Mouse (Mus musculus) left cerebral cortex, postnatal 25 days (tissue): ENCODE measurements at regions not wholly inside any gene's neighbourhood (a gene's known extent, or its start where the extent isn't known, plus 50 kb on each side); places are given as distances from the start of the nearest gene placed in this dataset.

Experiments used
- DNase-seq, 2 experiments: peaks; one replicate each; pipeline ENCODE4 v3.0.0; 2022; ENCODE audit warnings: low spot score in 2 of 2, mixed read lengths in 1 of 2
- intact Hi-C: fragments of 180-260 bp; cut with DNase I; formaldehyde crosslinking; loops from one replicate; pipeline ENCODE4 v1.15.1; 2025

- intact Hi-C loops = no loop called here
- DNase-seq = no peak
Observed at GRCm38 (mm10) chr10:66896698-66897622, 199.0 kb upstream of the Jmjd1c start.

- intact Hi-C loops = loop anchor here (10.0 kb wide), 1 partner anchor 355 kb away; no protein-coding TSS in a partner anchor
- DNase-seq = no peak
Observed at GRCm38 (mm10) chr10:66899724-66900123, 196.2 kb upstream of the Jmjd1c start.

- DNase-seq = no peak
- intact Hi-C loops = loop anchor here (10.0 kb wide), 1 partner anchor 354 kb away; no protein-coding TSS in a partner anchor
Observed at GRCm38 (mm10) chr10:66900781-66901180, 195.1 kb upstream of the Jmjd1c start.

GRCm38 (mm10) chr10:66901873-66902272 lies 194.1 kb upstream of the Jmjd1c start:
- intact Hi-C loops = loop anchor here (10.0 kb wide), 1 partner anchor 353 kb away; no protein-coding TSS in a partner anchor
- DNase-seq = no peak

- intact Hi-C loops = loop anchor here (5.0 to 10.0 kb wide), 2 partner anchors 52 to 350 kb away; no protein-coding TSS in a partner anchor
- peak in 1 of 2 experiments; percentile 75 for DNase-seq
Observed at GRCm38 (mm10) chr10:66904552-66905367, 191.2 kb upstream of the Jmjd1c start.

- intact Hi-C loops = loop anchor here (2.0 to 10.0 kb wide), 5 partner anchors 56 to 403 kb away; partner anchors contain the start of genes Jmjd1c and Reep3
Observed at GRCm38 (mm10) chr10:66907842-66908241, 188.1 kb upstream of the Jmjd1c start.

GRCm38 (mm10) chr10:66909204-66909889 lies 186.6 kb upstream of the Jmjd1c start:
- DNase-seq = peak; percentile 50 to 61
- intact Hi-C loops = loop anchor here (2.0 to 10.0 kb wide), 5 partner anchors 57 to 401 kb away; partner anchors contain the start of genes Jmjd1c and Reep3

More at GRCm38 (mm10) chr10:66907842-66908241, 188.1 kb upstream of the Jmjd1c start:
- no peak for DNase-seq

- no peak for DNase-seq
- intact Hi-C loops = loop anchor here (2.0 to 10.0 kb wide), 6 partner anchors 58 to 401 kb away; partner anchors contain the start of genes Jmjd1c and Reep3
Observed at GRCm38 (mm10) chr10:66909905-66910681, 185.8 kb upstream of the Jmjd1c start.

GRCm38 (mm10) chr10:66911261-66911911 lies 184.5 kb upstream of the Jmjd1c start:
- intact Hi-C loops = loop anchor here (5.0 kb wide), 1 partner anchor 211 kb away; no protein-coding TSS in a partner anchor
- DNase-seq = peak in 1 of 2 experiments; percentile 59

- no peak for DNase-seq
- intact Hi-C loops = loop anchor here (5.0 kb wide), 1 partner anchor 210 kb away; no protein-coding TSS in a partner anchor
Observed at GRCm38 (mm10) chr10:66912440-66912839, 183.5 kb upstream of the Jmjd1c start.

GRCm38 (mm10) chr10:66913187-66913586 lies 182.7 kb upstream of the Jmjd1c start:
- no peak for DNase-seq
- intact Hi-C loops = loop anchor here (5.0 kb wide), 1 partner anchor 209 kb away; no protein-coding TSS in a partner anchor

GRCm38 (mm10) chr10:66913627-66914026 lies 182.3 kb upstream of the Jmjd1c start:
- DNase-seq = no peak
- intact Hi-C loops = loop anchor here (5.0 kb wide), 1 partner anchor 209 kb away; no protein-coding TSS in a partner anchor

GRCm38 (mm10) chr10:66914288-66914975 lies 181.5 kb upstream of the Jmjd1c start:
- no peak for DNase-seq
- intact Hi-C loops = loop anchor here (5.0 kb wide), 1 partner anchor 208 kb away; no protein-coding TSS in a partner anchor

GRCm38 (mm10) chr10:66915801-66916200 lies 180.1 kb upstream of the Jmjd1c start:
- intact Hi-C loops = no loop called here

GRCm38 (mm10) chr10:66917725-66918124 lies 178.2 kb upstream of the Jmjd1c start:
- no peak for DNase-seq
- intact Hi-C loops = no loop called here

More at GRCm38 (mm10) chr10:66915801-66916200, 180.1 kb upstream of the Jmjd1c start:
- no peak for DNase-seq

GRCm38 (mm10) chr10:66918713-66919112 lies 177.2 kb upstream of the Jmjd1c start:
- DNase-seq = no peak
- intact Hi-C loops = no loop called here
